Mouse (Mus musculus) urinary bladder, postnatal 4 days (tissue): ENCODE measurements around the gene Zfp94.

ENCODE experiments used
- DNase-seq, 2 experiments: peaks; one replicate each; pipeline ENCODE4 v3.0.0; 2021 to 2022; ENCODE audit warnings: low spot score in 2 of 2

Gene Zfp94

DNA sequence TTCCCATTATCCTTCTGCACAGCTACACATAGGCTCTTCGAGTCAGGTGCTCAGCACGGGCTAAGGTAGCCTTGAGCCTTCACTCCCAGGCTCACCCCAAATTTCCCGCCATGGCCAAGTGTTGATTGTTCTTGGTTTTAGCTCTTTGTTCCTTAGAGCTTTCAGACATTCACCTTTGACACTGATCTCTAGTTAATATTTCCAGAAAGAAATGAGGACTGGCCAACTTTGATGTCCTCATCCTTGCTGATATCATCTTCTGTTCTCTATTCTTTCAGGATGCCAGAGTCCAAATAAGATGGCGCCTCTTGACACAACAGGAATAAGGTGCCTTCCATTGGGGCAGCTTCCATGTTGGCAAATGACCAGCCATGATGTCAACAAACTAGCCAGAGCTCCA, 42.0 kb downstream of the Zfp94 start:
- no peak for DNase-seq

DNA sequence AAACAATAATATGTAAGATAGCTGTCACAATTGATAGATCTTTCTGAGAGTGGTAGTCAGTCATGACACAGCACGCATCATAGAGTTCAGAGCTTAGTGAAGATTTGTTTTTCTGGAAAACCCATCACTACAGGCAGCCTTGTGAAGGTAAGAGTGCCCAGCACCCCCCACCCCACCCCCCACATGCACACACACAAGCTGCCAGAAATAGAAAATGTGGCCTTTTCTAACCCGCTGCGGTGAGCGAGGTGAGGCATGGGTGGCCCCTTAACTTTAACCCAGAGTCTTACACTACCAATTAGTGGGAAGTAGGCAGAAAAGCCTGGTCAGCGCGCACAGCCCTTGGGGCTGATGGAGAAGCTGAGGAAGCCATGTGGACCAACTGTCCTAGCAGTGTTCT, 45.3 kb downstream of the Zfp94 start:
- DNase-seq: no peak

DNA sequence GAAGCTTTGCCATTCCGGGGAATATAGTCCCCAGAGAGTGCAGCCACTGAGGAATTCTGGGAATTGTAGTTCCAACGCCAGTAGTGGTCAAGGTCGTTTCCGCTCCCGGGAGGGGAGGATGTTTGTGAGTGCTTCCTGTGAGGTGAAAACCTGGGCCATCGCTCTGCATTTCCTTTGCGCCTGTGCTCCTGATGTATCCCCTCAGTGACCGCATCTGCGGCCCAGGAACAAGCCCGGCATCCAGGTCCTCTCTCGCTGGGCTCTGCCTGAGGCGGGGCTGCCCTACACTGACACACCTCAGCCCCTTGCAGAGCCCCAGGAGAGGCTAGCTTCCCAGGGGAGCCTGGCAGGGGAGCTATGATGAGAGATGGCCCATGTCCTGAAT, 46.2 kb downstream of the Zfp94 start, which contains the start of gene Zfp93:
Gene Zfp93, plus strand, starts transcription at position 133 of the 385 bp plus-strand sequence.
- peak; percentile 66 to 68 for DNase-seq

DNA sequence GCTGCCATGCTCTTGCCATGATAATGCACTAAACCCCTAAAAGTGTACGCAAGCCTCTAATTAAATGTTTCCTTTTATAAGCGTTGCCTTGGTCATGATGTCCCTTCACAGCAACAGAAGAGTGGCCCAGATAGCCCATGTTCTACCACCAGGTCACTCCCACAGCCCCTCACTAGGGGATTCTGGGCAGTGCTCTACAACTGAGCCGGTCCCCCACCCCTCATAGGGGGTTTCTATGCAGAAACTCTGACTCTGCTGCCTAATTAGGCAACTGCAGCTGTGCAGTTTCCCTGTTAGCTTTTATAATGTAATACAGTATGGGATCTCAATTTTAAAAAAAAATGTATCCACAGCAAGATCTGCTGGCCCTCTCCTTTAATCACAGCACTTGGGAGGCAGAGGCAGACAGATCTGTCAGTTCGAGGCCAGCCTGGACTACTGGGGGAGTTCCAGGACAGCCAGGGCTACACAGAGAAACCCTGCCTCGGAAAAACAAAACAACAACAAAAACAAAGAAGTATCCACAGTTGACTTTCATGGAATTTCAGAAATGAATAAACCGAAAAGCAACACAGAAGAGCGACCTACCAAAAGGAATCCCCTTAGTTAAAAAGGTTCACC, 46.7 kb downstream of the Zfp94 start:
- DNase-seq: no peak

DNA sequence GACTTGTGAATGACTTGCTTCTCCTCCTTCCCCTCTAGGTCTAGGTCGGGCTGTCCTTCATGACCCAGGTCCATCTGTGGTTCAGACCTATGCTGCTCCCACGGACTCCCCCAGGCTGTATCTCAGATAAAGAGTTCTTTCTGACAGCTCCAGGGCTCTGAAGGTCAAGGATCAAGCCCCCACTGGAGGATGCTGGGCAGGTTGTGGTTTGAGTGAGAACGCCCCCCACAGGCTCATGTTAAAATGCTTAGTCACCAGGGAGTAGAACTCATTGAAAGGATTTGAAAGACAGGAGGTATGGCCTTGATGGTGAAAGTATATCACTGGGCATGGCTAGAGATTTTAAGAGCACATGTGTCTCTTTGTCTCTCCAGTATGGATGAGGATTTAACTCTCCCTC, 47.2 kb downstream of the Zfp94 start:
- no peak for DNase-seq

DNA sequence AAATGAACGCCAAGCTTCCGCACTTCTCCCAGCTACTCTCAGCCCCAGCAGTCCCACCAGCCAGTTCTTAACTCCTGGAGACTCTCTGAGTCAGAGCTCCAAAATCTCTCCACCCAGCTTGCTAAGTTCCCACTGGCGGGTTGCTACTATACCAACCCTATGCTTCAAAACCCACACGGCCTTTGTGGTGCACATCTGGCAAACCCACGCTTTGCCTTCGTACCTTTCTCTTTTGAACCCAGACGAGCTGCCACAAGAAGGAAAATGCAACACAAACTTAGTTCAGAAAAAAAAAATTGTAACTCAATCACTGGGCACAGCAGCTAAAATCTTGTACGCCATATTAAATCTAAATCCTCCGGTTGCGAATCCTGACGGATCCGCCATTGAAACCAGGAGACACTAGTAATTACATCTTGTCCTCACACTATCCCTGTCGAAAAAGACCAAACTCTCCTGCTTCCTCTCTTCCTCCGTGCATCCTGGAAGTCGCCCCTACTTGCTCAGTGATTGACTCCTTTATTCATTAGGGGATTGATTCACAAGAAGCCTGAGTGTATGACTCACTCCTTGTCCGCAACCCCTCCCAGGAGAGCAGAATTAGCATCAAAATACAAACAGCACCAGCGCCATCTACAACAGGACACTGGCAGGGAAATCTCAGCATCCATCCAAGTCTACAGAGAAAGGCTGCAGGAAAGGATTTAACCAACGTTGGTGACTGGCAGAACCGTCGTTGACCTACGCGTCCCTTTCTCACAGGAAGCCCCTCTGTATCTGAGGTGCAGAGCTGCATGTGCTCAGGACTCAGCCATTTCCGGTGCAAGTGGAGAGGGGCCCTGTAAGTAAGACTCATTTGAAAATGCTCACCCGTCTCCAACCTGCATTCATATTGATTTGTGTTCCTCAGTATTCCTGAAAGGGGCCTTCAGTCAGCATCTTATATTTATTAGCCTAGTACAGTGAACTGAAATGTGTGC, 48.0 kb downstream of the Zfp94 start:
- DNase-seq: no peak

DNA sequence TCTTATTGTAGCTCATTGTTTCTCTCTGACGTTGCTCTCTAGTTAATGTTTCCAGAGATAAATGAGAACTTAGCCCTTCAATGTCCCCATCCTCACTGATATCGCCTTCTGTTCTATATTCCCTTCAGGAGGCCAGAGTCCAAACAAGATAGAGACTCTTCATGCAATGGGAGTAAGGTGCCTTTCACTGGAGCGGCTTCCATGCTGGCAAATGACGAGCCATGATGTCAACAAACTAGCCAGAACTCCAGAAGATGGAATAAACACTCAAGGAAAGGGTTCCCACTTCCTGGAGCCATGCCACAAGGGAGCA, 56.5 kb downstream of the Zfp94 start:
- DNase-seq: no peak

DNA sequence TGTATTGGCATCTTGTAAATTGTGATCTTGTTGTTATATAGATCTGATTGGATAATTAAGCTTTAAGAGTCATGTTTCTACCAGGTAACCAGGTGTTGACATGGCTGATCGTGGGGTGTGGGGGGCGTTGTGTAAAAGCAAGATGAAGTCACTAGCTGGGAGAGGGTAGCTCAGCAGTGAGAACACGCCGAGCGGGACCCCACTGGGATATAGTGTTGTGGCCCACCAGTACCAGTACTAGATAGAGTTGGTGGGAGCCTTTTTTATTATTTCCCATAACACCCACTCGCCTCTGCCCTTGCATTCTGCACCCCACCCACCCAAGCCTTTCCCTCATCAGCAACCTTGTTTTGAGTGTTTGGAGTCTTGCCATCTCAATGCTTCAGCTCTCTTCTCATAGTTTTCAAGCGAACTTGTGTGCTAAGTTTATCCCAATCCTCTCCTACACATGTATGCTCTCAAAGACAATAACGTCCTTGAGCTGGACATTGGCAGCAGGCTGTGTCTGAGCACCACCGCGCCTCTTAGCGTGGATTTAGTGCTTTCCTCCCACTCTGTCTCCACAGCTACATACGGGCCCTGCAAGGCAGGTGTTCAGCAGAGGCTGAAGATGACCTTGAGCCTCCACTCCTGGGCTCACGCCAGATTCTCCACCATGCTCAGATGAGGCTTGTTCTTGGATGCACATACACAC, 57.0 kb downstream of the Zfp94 start:
- peak in 1 of 2 experiments; percentile 22 for DNase-seq

DNA sequence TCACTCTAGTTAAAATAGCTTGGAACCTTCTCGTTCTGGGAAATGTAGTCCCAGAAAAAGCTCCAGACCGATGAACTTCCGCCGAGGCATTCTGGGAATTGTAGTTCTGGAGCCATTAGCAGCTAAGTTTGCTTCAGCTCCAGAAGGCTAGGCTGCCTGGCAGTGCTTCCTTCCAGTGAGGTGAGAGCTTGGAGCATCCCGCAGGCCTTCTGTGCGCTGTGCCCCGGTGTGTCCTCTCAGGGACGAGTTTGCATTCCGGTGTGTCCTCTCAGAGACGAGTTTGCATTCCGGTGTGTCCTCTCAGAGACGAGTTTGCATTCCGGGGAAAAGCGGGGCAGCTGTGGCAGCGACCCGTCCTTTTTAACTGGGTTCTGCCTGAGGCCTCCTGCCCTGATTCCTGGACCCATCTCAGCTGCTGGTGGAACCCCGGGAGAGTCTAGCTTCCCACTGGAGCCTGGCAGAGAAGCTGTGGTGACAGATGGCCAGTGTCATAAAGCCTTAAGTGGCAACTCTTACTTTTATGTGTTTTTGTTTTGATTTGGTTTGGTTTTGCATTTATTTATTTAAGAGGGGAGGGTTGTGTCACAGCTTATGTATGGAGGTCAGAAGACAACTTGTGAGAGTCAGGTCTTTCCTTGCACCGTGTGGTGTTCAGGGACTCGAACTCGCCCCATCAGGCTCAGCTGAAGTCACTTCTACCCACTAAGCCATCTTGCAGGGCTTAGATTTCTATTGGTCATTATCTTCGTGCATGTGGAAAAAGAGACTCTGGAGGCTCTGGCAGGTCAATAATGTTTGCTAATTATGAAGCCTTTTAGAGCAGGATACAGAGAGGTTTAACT, 61.6 kb downstream of the Zfp94 start, which contains the start of gene Zfp108:
Gene Zfp108, plus strand, starts transcription at position 162 of the 842 bp plus-strand sequence.
- peak; percentile 70 to 75 for DNase-seq

DNA sequence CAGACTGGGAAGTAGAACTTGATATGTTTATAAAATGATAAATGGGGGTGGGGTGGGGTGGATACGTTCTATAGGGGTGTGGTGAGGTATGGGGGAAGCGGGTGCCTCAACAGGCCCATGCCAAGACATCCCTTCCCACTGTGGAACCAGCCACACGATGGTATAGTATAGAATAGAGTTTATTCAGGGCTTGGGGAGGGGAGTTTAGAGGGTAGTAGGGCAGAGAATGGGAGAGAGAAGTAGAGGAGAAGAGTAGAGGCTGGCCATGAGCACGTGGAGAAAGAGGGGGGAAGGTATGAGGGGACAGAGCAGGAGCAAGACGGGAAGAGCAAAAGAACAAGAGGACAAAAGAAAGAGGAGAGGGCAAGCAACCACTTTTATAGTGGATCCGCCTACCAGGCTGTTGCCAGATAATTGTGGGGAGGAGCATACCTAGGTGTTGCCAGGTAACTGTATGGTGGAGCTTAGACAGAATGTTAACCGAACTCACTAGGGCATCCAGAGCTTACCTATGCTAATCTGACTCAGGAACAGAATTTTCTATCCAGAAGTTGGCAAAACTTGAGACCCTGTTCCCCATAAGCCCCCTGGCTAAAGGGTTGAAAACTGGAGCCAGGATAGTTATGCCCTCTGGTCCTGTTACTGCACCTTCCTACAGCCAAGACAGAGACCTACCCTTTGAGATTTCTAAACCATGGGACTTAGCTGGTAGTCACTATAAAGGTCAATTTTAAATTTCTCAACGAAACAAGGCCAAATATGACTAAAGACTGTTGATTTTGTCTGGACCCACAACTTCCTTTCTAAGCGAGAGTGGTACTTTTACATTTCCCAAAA, 62.5 kb downstream of the Zfp94 start:
- DNase-seq: no peak
